Mouse (Mus musculus): ENCODE measurements around the gene Nos3. TPM values are rescaled to one million over a fixed set of nuclear protein-coding genes. Genes with fewer than 3 reads are reported as not detected.

Nos3 gene
- polyA plus RNA-seq, 1 experiment from 2014 or later = 7.0 TPM

- Histone ChIP-seq H3K27ac (replicated peaks; ENCODE audit: low read depth, low read length) (no peak overlapping the region), H3K4me3 (replicated peaks; ENCODE audit: low read depth, low read length) (no peak overlapping the region), H3K4me1 (ENCODE audit: control insufficient read depth, insufficient read depth, low read length) (no peaks in the 10 kb centered on the region), H3K27me3 (ENCODE audit: control insufficient read depth, insufficient read depth, low read length) (no peaks in the 10 kb centered on the region), H3K4me2 (ENCODE audit: low read length) (no peak overlapping the region), H3K36me3 (ENCODE audit: control insufficient read depth, insufficient read depth, low read length) (peaks cover 60% of the 10 kb centered on the region), H3K9ac (replicated peaks; ENCODE audit: low read length) (no peak overlapping the region), H3K9me3 (ENCODE audit: control insufficient read depth, low read length) (no peaks in the 10 kb centered on the region)
- 83% methylated on average over 6 of the region's 6 CpGs for WGBS
- ATAC-seq (ENCODE audit: low FRiP score, low TSS enrichment) (no peak), DNase-seq (no peak)
These were observed 40.2 kb downstream of the Nos3 start for GRCm38 (mm10) chr5:24404594-24405360.

GRCm38 (mm10) chr5:24405389-24405876 is 40.8 kb downstream of the Nos3 start:
- H3K27me3 ChIP-seq (ENCODE audit: control insufficient read depth, insufficient read depth, low read length) = no peaks in the 10 kb centered on the region
- H3K4me1 ChIP-seq (ENCODE audit: control insufficient read depth, insufficient read depth, low read length) = no peaks in the 10 kb centered on the region
- DNase-seq (no peak), ATAC-seq (ENCODE audit: low FRiP score, low TSS enrichment) (no peak)
- H3K27ac ChIP-seq (replicated peaks; ENCODE audit: low read depth, low read length) = no peak overlapping the region
- 63% methylated on average over 3 of the region's 3 CpGs for WGBS
- no peak overlapping the region for H3K9ac ChIP-seq (replicated peaks; ENCODE audit: low read length)
- H3K4me2 ChIP-seq (ENCODE audit: low read length) = no peak overlapping the region
- no peak overlapping the region for H3K4me3 ChIP-seq (replicated peaks; ENCODE audit: low read depth, low read length)
- no peaks in the 10 kb centered on the region for H3K9me3 ChIP-seq (ENCODE audit: control insufficient read depth, low read length)
- H3K36me3 ChIP-seq (ENCODE audit: control insufficient read depth, insufficient read depth, low read length) = peaks cover 60% of the 10 kb centered on the region

- H3K4me1 ChIP-seq (ENCODE audit: control insufficient read depth, insufficient read depth, low read length) = no peaks in the 10 kb centered on the region
- H3K36me3 ChIP-seq (ENCODE audit: control insufficient read depth, insufficient read depth, low read length) = peaks cover 31% of the 10 kb centered on the region
- no peak for DNase-seq
- H3K4me3 ChIP-seq (replicated peaks; ENCODE audit: low read depth, low read length) = no peak overlapping the region
- ATAC-seq (ENCODE audit: low FRiP score, low TSS enrichment) = no peak
- no peak overlapping the region for H3K4me2 ChIP-seq (ENCODE audit: low read length)
- H3K27me3 ChIP-seq (ENCODE audit: control insufficient read depth, insufficient read depth, low read length) = no peaks in the 10 kb centered on the region
- 95% methylated on average over 13 of the region's 13 CpGs for WGBS
- H3K9ac ChIP-seq (replicated peaks; ENCODE audit: low read length) = no peak overlapping the region
- no peak overlapping the region for H3K27ac ChIP-seq (replicated peaks; ENCODE audit: low read depth, low read length)
- no peaks in the 10 kb centered on the region for H3K9me3 ChIP-seq (ENCODE audit: control insufficient read depth, low read length)
These were observed 44.0 kb downstream of the Nos3 start for GRCm38 (mm10) chr5:24408651-24409050.

GRCm38 (mm10) chr5:24409466-24409865 is 44.9 kb downstream of the Nos3 start:
- Histone ChIP-seq H3K9me3 (ENCODE audit: control insufficient read depth, low read length) (no peaks in the 10 kb centered on the region), H3K4me3 (replicated peaks; ENCODE audit: low read depth, low read length) (no peak overlapping the region), H3K9ac (replicated peaks; ENCODE audit: low read length) (no peak overlapping the region), H3K36me3 (ENCODE audit: control insufficient read depth, insufficient read depth, low read length) (peaks cover 27% of the 10 kb centered on the region), H3K4me2 (ENCODE audit: low read length) (no peak overlapping the region), H3K27ac (replicated peaks; ENCODE audit: low read depth, low read length) (no peak overlapping the region), H3K27me3 (ENCODE audit: control insufficient read depth, insufficient read depth, low read length) (no peaks in the 10 kb centered on the region), H3K4me1 (ENCODE audit: control insufficient read depth, insufficient read depth, low read length) (no peaks in the 10 kb centered on the region)
- no peak for ATAC-seq (ENCODE audit: low FRiP score, low TSS enrichment)
- no peak for DNase-seq
- 70% methylated on average over 2 of the region's 2 CpGs for WGBS

- ATAC-seq (ENCODE audit: low FRiP score, low TSS enrichment) (no peak), DNase-seq (no peak)
- Histone ChIP-seq H3K9me3 (ENCODE audit: control insufficient read depth, low read length) (no peaks in the 10 kb centered on the region), H3K27ac (replicated peaks; ENCODE audit: low read depth, low read length) (no peak overlapping the region), H3K4me2 (ENCODE audit: low read length) (no peak overlapping the region), H3K27me3 (ENCODE audit: control insufficient read depth, insufficient read depth, low read length) (no peaks in the 10 kb centered on the region), H3K4me1 (ENCODE audit: control insufficient read depth, insufficient read depth, low read length) (no peaks in the 10 kb centered on the region), H3K9ac (replicated peaks; ENCODE audit: low read length) (no peak overlapping the region), H3K4me3 (replicated peaks; ENCODE audit: low read depth, low read length) (no peak overlapping the region), H3K36me3 (ENCODE audit: control insufficient read depth, insufficient read depth, low read length) (peaks cover 9% of the 10 kb centered on the region)
- WGBS = 95% methylated on average over 2 of the region's 2 CpGs
These were observed 47.5 kb downstream of the Nos3 start for GRCm38 (mm10) chr5:24412063-24412462.

GRCm38 (mm10) chr5:24413042-24413693 is 48.6 kb downstream of the Nos3 start, which contains the start of gene Asic3:
Gene Asic3, plus strand, starts transcription at chr5:24413392.
- peak; percentile 4 for DNase-seq
- Histone ChIP-seq H3K27ac (replicated peaks; ENCODE audit: low read depth, low read length) (no peak within 1 kb of the TSS), H3K9ac (replicated peaks; ENCODE audit: low read length) (no peak within 1 kb of the TSS), H3K27me3 (ENCODE audit: control insufficient read depth, insufficient read depth, low read length) (no peaks in the 10 kb centered on the region), H3K4me3 (replicated peaks; ENCODE audit: low read depth, low read length) (no peak within 1 kb of the TSS), H3K36me3 (ENCODE audit: control insufficient read depth, insufficient read depth, low read length) (peaks cover 5% of the 10 kb centered on the region; the same call in 1 of the 2 replicates), H3K9me3 (ENCODE audit: control insufficient read depth, low read length) (no peaks in the 10 kb centered on the region), H3K4me2 (ENCODE audit: low read length) (no peak within 1 kb of the TSS), H3K4me1 (ENCODE audit: control insufficient read depth, insufficient read depth, low read length) (no peaks in the 10 kb centered on the region)
- no peak for ATAC-seq (ENCODE audit: low FRiP score, low TSS enrichment)
- WGBS = 51% methylated on average over 11 of the region's 11 CpGs

GRCm38 (mm10) chr5:24413938-24414337 is 49.3 kb downstream of the Nos3 start:
- WGBS = 78% methylated on average over 13 of the region's 13 CpGs
- no peak for ATAC-seq (ENCODE audit: low FRiP score, low TSS enrichment)
- no peaks in the 10 kb centered on the region for H3K4me1 ChIP-seq (ENCODE audit: control insufficient read depth, insufficient read depth, low read length)

GRCm38 (mm10) chr5:24416222-24416736 is 51.7 kb downstream of the Nos3 start:
- WGBS = 4% methylated on average over 21 of the region's 21 CpGs
- Histone ChIP-seq H3K4me2 (ENCODE audit: low read length) (peak overlapping the region; percentile 21; the same call in 1 of the 2 replicates), H3K27ac (replicated peaks; ENCODE audit: low read depth, low read length) (no peak overlapping the region), H3K36me3 (ENCODE audit: control insufficient read depth, insufficient read depth, low read length) (peaks cover 34% of the 10 kb centered on the region), H3K9ac (replicated peaks; ENCODE audit: low read length) (0 out of 2 replicates have a peak overlapping the region, but pooled peaks have one; percentile 24), H3K4me3 (replicated peaks; ENCODE audit: low read depth, low read length) (no peak overlapping the region), H3K9me3 (ENCODE audit: control insufficient read depth, low read length) (no peaks in the 10 kb centered on the region), H3K27me3 (ENCODE audit: control insufficient read depth, insufficient read depth, low read length) (no peaks in the 10 kb centered on the region), H3K4me1 (ENCODE audit: control insufficient read depth, insufficient read depth, low read length) (no peaks in the 10 kb centered on the region)
- ATAC-seq (ENCODE audit: low FRiP score, low TSS enrichment) = peak; percentile 55; the same call in 1 of the 2 replicates
- DNase-seq = peak; percentile 82

More at GRCm38 (mm10) chr5:24413938-24414337, 49.3 kb downstream of the Nos3 start:
- H3K4me2 ChIP-seq (ENCODE audit: low read length) = no peak overlapping the region
- no peak overlapping the region for H3K9ac ChIP-seq (replicated peaks; ENCODE audit: low read length)
- no peak for DNase-seq
- peaks cover 13% of the 10 kb centered on the region; the same call in 1 of the 2 replicates for H3K36me3 ChIP-seq (ENCODE audit: control insufficient read depth, insufficient read depth, low read length)
- H3K27me3 ChIP-seq (ENCODE audit: control insufficient read depth, insufficient read depth, low read length) = no peaks in the 10 kb centered on the region
- no peak overlapping the region for H3K4me3 ChIP-seq (replicated peaks; ENCODE audit: low read depth, low read length)
- H3K27ac ChIP-seq (replicated peaks; ENCODE audit: low read depth, low read length) = no peak overlapping the region
- no peaks in the 10 kb centered on the region for H3K9me3 ChIP-seq (ENCODE audit: control insufficient read depth, low read length)
